Mouse (Mus musculus) MEL (cell line): ENCODE results near the gene Ccsap.

Experiments
- CHD2 ChIP-seq: IDR thresholded peaks from 2 replicates; pipeline ENCODE4 v1.6.1; 2011; ENCODE audit warnings: low read length, improper control_type of control experiment
- CTCF ChIP-seq, 3 experiments: IDR thresholded peaks in 2 of 3; conservative IDR thresholded peaks in 1 of 3; 2 replicates each; pipeline ENCODE4 v1.5.1; 2011 to 2012; ENCODE audit warnings: low read length in 3 of 3, low read depth in 2 of 3, mild to moderate bottlenecking in 2 of 3, improper control_type of control experiment in 1 of 3, inconsistent platforms in 1 of 3, mixed read lengths in 1 of 3, moderate library complexity in 1 of 3; ENCODE audit not compliant: control insufficient read depth in 1 of 3, insufficient read depth in 1 of 3, poor library complexity in 1 of 3, severe bottlenecking in 1 of 3
- EP300 ChIP-seq, 2 experiments: IDR thresholded peaks; 2 replicates each; pipeline ENCODE4 v1.6.1; 2011; ENCODE audit warnings: improper control_type of control experiment in 2 of 2, low read length in 2 of 2, low read depth in 1 of 2, mild to moderate bottlenecking in 1 of 2
- MAZ ChIP-seq: IDR thresholded peaks from 2 replicates; pipeline ENCODE4 v1.6.1; 2012; ENCODE audit warnings: low read depth, mild to moderate bottlenecking, inconsistent platforms, low read length, improper control_type of control experiment
- POLR2A ChIP-seq, 2 experiments: IDR thresholded peaks; 2 replicates each; pipeline ENCODE4 v1.6.1; 2011 to 2012; ENCODE audit warnings: low read length in 2 of 2, mild to moderate bottlenecking in 2 of 2, control low read depth in 1 of 2, improper control_type of control experiment in 1 of 2, low read depth in 1 of 2, moderate library complexity in 1 of 2; ENCODE audit not compliant: control insufficient read depth in 1 of 2, insufficient read depth in 1 of 2, poor library complexity in 1 of 2
- TBP ChIP-seq: IDR thresholded peaks from 2 replicates; pipeline ENCODE4 v1.8.0; 2011; ENCODE audit warnings: low read depth, low read length, improper control_type of control experiment
- TCF12 ChIP-seq: IDR thresholded peaks from 2 replicates; pipeline ENCODE4 v1.6.1; 2014; ENCODE audit warnings: low read depth, mild to moderate bottlenecking, inconsistent platforms, low read length, improper control_type of control experiment, moderate library complexity
- USF1 ChIP-seq: IDR thresholded peaks from 2 replicates; pipeline ENCODE4 v1.6.1; 2014; ENCODE audit warnings: low read depth, mild to moderate bottlenecking, inconsistent platforms, low read length, improper control_type of control experiment, moderate library complexity
- USF2 ChIP-seq, 2 experiments: IDR thresholded peaks; 2 replicates each; pipeline ENCODE4 v1.6.1; 2011 to 2012; ENCODE audit warnings: improper control_type of control experiment in 2 of 2, low read length in 2 of 2, borderline replicate concordance in 1 of 2, inconsistent platforms in 1 of 2, low read depth in 1 of 2, mild to moderate bottlenecking in 1 of 2; ENCODE audit not compliant: insufficient read depth in 1 of 2
- ZC3H11A ChIP-seq: IDR thresholded peaks from 2 replicates; pipeline ENCODE4 v1.6.1; 2012; ENCODE audit warnings: low read depth, mild to moderate bottlenecking, inconsistent platforms, low read length, improper control_type of control experiment
- ZKSCAN1 ChIP-seq: IDR thresholded peaks from 2 replicates; pipeline ENCODE4 v1.6.1; 2012; ENCODE audit warnings: low read depth, mild to moderate bottlenecking, inconsistent platforms, low read length, improper control_type of control experiment, moderate library complexity

DNA sequence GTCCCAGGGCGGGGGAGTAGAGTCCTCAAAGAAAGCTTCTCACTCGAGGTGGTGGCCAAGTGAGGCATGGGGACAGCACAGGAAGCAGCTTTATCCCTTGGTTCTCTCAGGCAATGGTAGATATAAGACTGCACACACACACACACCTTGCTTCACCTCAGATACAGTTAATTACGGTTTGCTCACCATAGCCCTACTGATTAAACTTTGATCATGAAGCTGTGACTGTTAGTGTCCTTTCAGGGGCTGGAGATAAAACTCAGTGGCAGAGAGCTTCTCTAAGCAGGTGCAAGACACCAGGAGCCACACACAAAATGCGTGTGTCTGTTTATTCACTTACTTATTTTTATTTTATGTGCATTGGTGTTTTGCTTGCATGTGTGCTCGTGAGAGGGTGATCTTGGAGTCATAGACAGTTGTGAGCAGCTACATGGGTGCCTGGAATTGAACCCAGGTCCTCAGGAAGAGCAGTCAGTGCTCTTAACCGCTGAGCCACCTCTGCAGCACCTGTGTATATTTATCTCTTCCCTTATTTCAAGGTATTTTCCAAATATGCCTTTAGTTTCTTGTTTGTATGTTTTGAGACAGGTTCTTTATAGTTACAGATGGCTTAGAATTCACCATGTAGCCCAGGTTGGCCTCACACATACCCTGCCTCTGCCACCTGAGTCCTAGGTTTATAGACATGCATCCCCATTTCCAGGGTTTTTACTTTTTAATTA lies 52.0 kb downstream of the Ccsap start:
- no peak for TF ChIP-seq POLR2A (IDR thresholded peaks at IDR 0.05; ENCODE audit: control insufficient read depth in 1 of 2, insufficient read depth in 1 of 2, low read depth in 1 of 2, low read length in 2 of 2, poor library complexity in 1 of 2)
- no peak for TF ChIP-seq CTCF (IDR thresholded peaks at IDR 0.05 in 2 of 3, conservative IDR thresholded peaks at IDR 0.05 in 1 of 3; ENCODE audit: control insufficient read depth in 1 of 3, insufficient read depth in 1 of 3, low read depth in 2 of 3, low read length in 3 of 3, poor library complexity in 1 of 3, severe bottlenecking in 1 of 3)
- no peak for TF ChIP-seq ZC3H11A
- TF ChIP-seq TCF12, result peak; percentile 41
- no peak for TF ChIP-seq CHD2
- no peak for TF ChIP-seq ZKSCAN1
- no peak for TF ChIP-seq USF2 (IDR thresholded peaks at IDR 0.05; ENCODE audit: borderline replicate concordance in 1 of 2, insufficient read depth in 1 of 2, low read depth in 1 of 2, low read length in 2 of 2)
- peak in 1 of 2 experiments; percentile 81; a peak in 2 of 4 replicates for TF ChIP-seq EP300 (IDR thresholded peaks at IDR 0.05; ENCODE audit: low read depth in 1 of 2, low read length in 2 of 2)
- TF ChIP-seq MAZ, result no peak
- peak; percentile 93 for TF ChIP-seq TBP
- no peak for TF ChIP-seq USF1
